Mouse (Mus musculus): ENCODE measurements around the gene Hoxb13. TPM values are rescaled to one million over a fixed set of nuclear protein-coding genes. Genes with fewer than 3 reads are reported as not detected.

Gene Hoxb13
- total RNA-seq (2014; rRNA removed) (not detected in 2 replicates), polyA plus RNA-seq (2015; fragmentation: Nextera tagmentation; extraction: Ambion mirVana) (not detected in 2 replicates)

- peaks cover 98% of the 10 kb centered on the region for H3K27me3 ChIP-seq (ENCODE audit: insufficient read depth, low read length)
- no peaks in the 10 kb centered on the region for H3K9me3 ChIP-seq (ENCODE audit: low read length)
- no peak for TF ChIP-seq CTCF (IDR thresholded peaks at IDR 0.05; ENCODE audit: low read depth)
- no peak for DNase-seq (ENCODE audit: low spot score)
- ATAC-seq, result no peak
- WGBS, result 2% methylated on average over 30 of the region's 35 CpGs
- H3K27ac ChIP-seq, result no peak within 1 kb of the TSS
- H3K36me3 ChIP-seq (ENCODE audit: insufficient read depth, low read length), result no peaks in the 10 kb centered on the region
- no peaks in the 10 kb centered on the region for H3K4me1 ChIP-seq (ENCODE audit: insufficient read depth, low read length)
- 0 out of 2 replicates have a peak within 1 kb of the TSS, but pooled peaks have one; percentile 3 for H3K4me2 ChIP-seq (ENCODE audit: low read depth, low read length)
- no peak within 1 kb of the TSS for H3K9ac ChIP-seq (replicated peaks; ENCODE audit: low read length)
- H3K4me3 ChIP-seq (ENCODE audit: low read length), result no peak within 1 kb of the TSS
Observed at GRCm38 (mm10) chr11:96193521-96194400, at the start of gene Hoxb13. Hoxb13 (plus strand) TSS chr11:96194316.

DNA sequence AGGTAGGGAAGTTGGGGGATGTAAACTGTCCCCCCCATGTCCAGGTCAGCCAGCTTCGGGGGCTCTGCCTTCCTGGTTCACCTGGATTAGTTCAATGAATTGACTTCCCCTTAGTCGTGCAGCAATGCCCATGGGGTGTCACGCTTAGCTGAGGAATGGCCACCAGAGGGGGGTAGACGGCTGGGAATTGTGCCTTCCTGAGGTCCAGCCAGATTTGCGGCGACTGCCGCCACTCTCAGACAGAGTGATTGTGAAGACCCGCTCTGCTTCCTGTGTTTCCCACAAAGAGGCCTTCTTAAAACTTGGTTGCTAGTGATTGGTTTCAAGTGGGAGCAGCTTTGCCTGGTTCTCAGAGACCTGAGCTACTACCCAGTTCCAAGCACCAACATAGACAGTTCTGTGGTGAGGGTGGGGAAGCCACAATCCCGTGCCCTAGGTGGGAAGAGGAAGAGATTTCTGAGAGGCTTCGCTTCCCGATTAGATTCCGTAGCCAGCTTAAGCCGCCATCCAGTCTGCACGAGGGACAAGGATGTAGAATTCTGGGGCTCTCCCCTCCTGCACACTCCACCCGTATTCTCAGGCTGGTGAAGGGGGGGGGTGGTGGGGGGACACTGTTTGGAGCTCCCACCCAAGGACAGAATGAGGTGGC, 48.4 kb upstream of the Hoxb13 start:
- ATAC-seq (peak; percentile 70; the same call in 1 of the 2 replicates), DNase-seq (ENCODE audit: low spot score) (peak; percentile 83)
- Histone ChIP-seq H3K9me3 (ENCODE audit: low read length) (no peaks in the 10 kb centered on the region), H3K4me2 (ENCODE audit: low read depth, low read length) (peak overlapping the region; percentile 20; the same call in 1 of the 2 replicates), H3K27me3 (ENCODE audit: insufficient read depth, low read length) (peaks cover 26% of the 10 kb centered on the region), H3K9ac (replicated peaks; ENCODE audit: low read length) (no peak overlapping the region), H3K4me1 (ENCODE audit: insufficient read depth, low read length) (no peaks in the 10 kb centered on the region), H3K36me3 (ENCODE audit: insufficient read depth, low read length) (no peaks in the 10 kb centered on the region), H3K4me3 (ENCODE audit: low read length) (no peak overlapping the region), H3K27ac (no peak overlapping the region)
- WGBS, result 5% methylated on average over 15 of the region's 15 CpGs
- peak; percentile 89 for TF ChIP-seq CTCF (IDR thresholded peaks at IDR 0.05; ENCODE audit: low read depth)

GRCm38 (mm10) chr11:96147471-96147870, 46.6 kb upstream of the Hoxb13 start:
- no peaks in the 10 kb centered on the region for H3K36me3 ChIP-seq (ENCODE audit: insufficient read depth, low read length)
- WGBS, result 79% methylated on average over 6 of the region's 6 CpGs

DNA sequence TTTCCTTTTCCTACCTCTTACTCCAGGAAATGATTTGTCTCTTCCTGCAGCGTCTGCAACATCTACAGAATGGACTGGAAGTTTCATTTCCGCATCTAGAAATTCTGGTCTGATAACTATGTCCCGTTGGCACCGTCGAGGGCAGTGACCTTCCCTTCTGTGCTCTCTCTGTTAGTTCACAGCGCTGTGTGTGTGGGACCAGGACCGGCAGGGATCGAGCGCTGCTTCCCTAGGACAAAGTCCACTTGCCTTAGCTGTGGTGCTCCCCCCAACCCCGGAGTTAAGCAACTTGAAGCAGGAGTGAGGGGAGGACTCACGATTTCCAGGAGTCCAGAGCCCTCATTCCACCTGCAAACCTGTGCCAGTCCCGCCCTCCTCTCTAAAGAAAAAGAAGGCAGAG, 29.3 kb upstream of the Hoxb13 start:
- no peak for ATAC-seq
- H3K27ac ChIP-seq, result no peak overlapping the region
- H3K27me3 ChIP-seq (ENCODE audit: insufficient read depth, low read length), result peaks cover 58% of the 10 kb centered on the region
- DNase-seq (ENCODE audit: low spot score), result no peak
- no peaks in the 10 kb centered on the region for H3K9me3 ChIP-seq (ENCODE audit: low read length)
- no peaks in the 10 kb centered on the region for H3K4me1 ChIP-seq (ENCODE audit: insufficient read depth, low read length)
- H3K4me3 ChIP-seq (ENCODE audit: low read length), result no peak overlapping the region
- H3K4me2 ChIP-seq (ENCODE audit: low read depth, low read length), result no peak overlapping the region
- no peak for TF ChIP-seq CTCF (IDR thresholded peaks at IDR 0.05; ENCODE audit: low read depth)
- WGBS, result 63% methylated on average over 12 of the region's 12 CpGs
- H3K36me3 ChIP-seq (ENCODE audit: insufficient read depth, low read length), result no peaks in the 10 kb centered on the region
- H3K9ac ChIP-seq (replicated peaks; ENCODE audit: low read length), result no peak overlapping the region

More at GRCm38 (mm10) chr11:96147471-96147870, 46.6 kb upstream of the Hoxb13 start:
- Histone ChIP-seq H3K9ac (replicated peaks; ENCODE audit: low read length) (no peak overlapping the region), H3K27ac (no peak overlapping the region), H3K9me3 (ENCODE audit: low read length) (no peaks in the 10 kb centered on the region), H3K27me3 (ENCODE audit: insufficient read depth, low read length) (peaks cover 30% of the 10 kb centered on the region), H3K4me2 (ENCODE audit: low read depth, low read length) (no peak overlapping the region), H3K4me3 (ENCODE audit: low read length) (no peak overlapping the region), H3K4me1 (ENCODE audit: insufficient read depth, low read length) (no peaks in the 10 kb centered on the region)
- no peak for TF ChIP-seq CTCF (IDR thresholded peaks at IDR 0.05; ENCODE audit: low read depth)
- no peak for ATAC-seq
- no peak for DNase-seq (ENCODE audit: low spot score)

DNA sequence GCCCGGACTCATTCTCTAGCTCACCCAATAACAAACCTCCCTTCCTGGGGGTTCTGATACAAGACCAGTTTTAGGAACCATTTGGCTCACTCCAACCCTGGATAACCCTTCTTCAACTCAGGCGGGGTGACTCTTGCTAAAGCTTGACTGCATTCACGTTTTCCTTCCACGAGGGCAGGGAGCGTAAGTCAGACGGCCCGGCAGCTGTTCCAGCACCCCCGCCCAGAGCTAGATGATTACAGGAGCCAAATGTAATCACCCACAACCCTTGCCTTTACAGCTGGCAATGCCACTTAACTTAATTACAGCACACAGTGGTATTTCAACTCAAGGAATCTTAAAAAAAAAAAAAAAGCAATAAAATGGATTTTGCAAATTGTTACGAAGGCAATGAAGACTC, 26.0 kb upstream of the Hoxb13 start:
- Histone ChIP-seq H3K9ac (replicated peaks; ENCODE audit: low read length) (no peak overlapping the region), H3K27ac (no peak overlapping the region), H3K36me3 (ENCODE audit: insufficient read depth, low read length) (no peaks in the 10 kb centered on the region), H3K4me1 (ENCODE audit: insufficient read depth, low read length) (no peaks in the 10 kb centered on the region), H3K4me3 (ENCODE audit: low read length) (no peak overlapping the region), H3K27me3 (ENCODE audit: insufficient read depth, low read length) (peaks cover 92% of the 10 kb centered on the region), H3K4me2 (ENCODE audit: low read depth, low read length) (no peak overlapping the region), H3K9me3 (ENCODE audit: low read length) (no peaks in the 10 kb centered on the region)
- TF ChIP-seq CTCF (IDR thresholded peaks at IDR 0.05; ENCODE audit: low read depth), result no peak
- WGBS, result 41% methylated on average over 9 of the region's 9 CpGs
- ATAC-seq (no peak), DNase-seq (ENCODE audit: low spot score) (no peak)

- H3K27ac ChIP-seq, result no peak overlapping the region
- 14% methylated on average over 7 of the region's 7 CpGs for WGBS
- H3K4me3 ChIP-seq (ENCODE audit: low read length), result no peak overlapping the region
- H3K9ac ChIP-seq (replicated peaks; ENCODE audit: low read length), result no peak overlapping the region
- DNase-seq (ENCODE audit: low spot score) (peak; percentile 33), ATAC-seq (no peak)
- TF ChIP-seq CTCF (IDR thresholded peaks at IDR 0.05; ENCODE audit: low read depth), result no peak
- no peaks in the 10 kb centered on the region for H3K36me3 ChIP-seq (ENCODE audit: insufficient read depth, low read length)
- H3K4me2 ChIP-seq (ENCODE audit: low read depth, low read length), result no peak overlapping the region
- H3K27me3 ChIP-seq (ENCODE audit: insufficient read depth, low read length), result peaks cover 94% of the 10 kb centered on the region
- H3K9me3 ChIP-seq (ENCODE audit: low read length), result no peaks in the 10 kb centered on the region
- no peaks in the 10 kb centered on the region for H3K4me1 ChIP-seq (ENCODE audit: insufficient read depth, low read length)
Observed at GRCm38 (mm10) chr11:96169016-96169415, 25.1 kb upstream of the Hoxb13 start.
